Mouse (Mus musculus): ENCODE results near the gene Zdhhc18. TPM values are rescaled to one million over a fixed set of nuclear protein-coding genes. Genes with fewer than 3 reads are reported as not detected.

Zdhhc18 gene
- polyA plus RNA-seq, 1 experiment from 2014 or later = 7.1 TPM

GRCm38 (mm10) chr4:133599116-133599515 lies 50.8 kb downstream of the Zdhhc18 start:
- H3K4me2 ChIP-seq (ENCODE audit: low read length) = peak overlapping the region; percentile 63
- no peak for TF ChIP-seq CTCF (IDR thresholded peaks at IDR 0.05; ENCODE audit: low read depth)
- 0 out of 2 replicates have a peak, but pooled peaks cover 7% of the 10 kb centered on the region for H3K4me1 ChIP-seq (replicated peaks; ENCODE audit: insufficient read depth, low read length)
- H3K9me3 ChIP-seq (replicated peaks; ENCODE audit: low read length) = no peaks in the 10 kb centered on the region
- ATAC-seq (replicated peaks; ENCODE audit: low FRiP score, low read depth) (no peak), DNase-seq (ENCODE audit: low spot score) (no peak)
- H3K9ac ChIP-seq (ENCODE audit: low read depth, low read length) = peak overlapping the region; percentile 45
- peaks cover 6% of the 10 kb centered on the region; the same call in 1 of the 2 replicates for H3K27me3 ChIP-seq (ENCODE audit: insufficient read depth, low read length)
- WGBS = 17% methylated on average over 7 of the region's 7 CpGs
- H3K4me3 ChIP-seq (replicated peaks; ENCODE audit: low read depth, low read length) = peak overlapping the region; percentile 36
- H3K36me3 ChIP-seq (ENCODE audit: insufficient read depth, low read length) = peaks cover 6% of the 10 kb centered on the region; the same call in 1 of the 2 replicates
- H3K27ac ChIP-seq = peak overlapping the region; percentile 1

- no peak overlapping the region for H3K9ac ChIP-seq (ENCODE audit: low read depth, low read length)
- 0 out of 2 replicates have a peak, but pooled peaks cover 7% of the 10 kb centered on the region for H3K4me1 ChIP-seq (replicated peaks; ENCODE audit: insufficient read depth, low read length)
- no peak for ATAC-seq (replicated peaks; ENCODE audit: low FRiP score, low read depth)
- peak overlapping the region; percentile 1 for H3K27ac ChIP-seq
- H3K4me3 ChIP-seq (replicated peaks; ENCODE audit: low read depth, low read length) = no peak overlapping the region
- H3K4me2 ChIP-seq (ENCODE audit: low read length) = no peak overlapping the region
- H3K9me3 ChIP-seq (replicated peaks; ENCODE audit: low read length) = no peaks in the 10 kb centered on the region
- H3K36me3 ChIP-seq (ENCODE audit: insufficient read depth, low read length) = 0 out of 2 replicates have a peak, but pooled peaks cover under 1% of the 10 kb centered on the region
- 22% methylated on average over 4 of the region's 4 CpGs for WGBS
- peaks cover 6% of the 10 kb centered on the region; the same call in 1 of the 2 replicates for H3K27me3 ChIP-seq (ENCODE audit: insufficient read depth, low read length)
- TF ChIP-seq CTCF (IDR thresholded peaks at IDR 0.05; ENCODE audit: low read depth) = no peak
- DNase-seq (ENCODE audit: low spot score) = peak; percentile 21
Observed at GRCm38 (mm10) chr4:133598616-133599015, 51.3 kb downstream of the Zdhhc18 start.

GRCm38 (mm10) chr4:133596084-133596483 lies 53.9 kb downstream of the Zdhhc18 start:
- no peak overlapping the region for H3K27ac ChIP-seq
- peaks cover 6% of the 10 kb centered on the region; the same call in 1 of the 2 replicates for H3K27me3 ChIP-seq (ENCODE audit: insufficient read depth, low read length)
- H3K9ac ChIP-seq (ENCODE audit: low read depth, low read length) = no peak overlapping the region
- peaks cover 7% of the 10 kb centered on the region; the same call in 1 of the 2 replicates for H3K36me3 ChIP-seq (ENCODE audit: insufficient read depth, low read length)
- 81% methylated on average over 6 of the region's 6 CpGs for WGBS
- no peak for TF ChIP-seq CTCF (IDR thresholded peaks at IDR 0.05; ENCODE audit: low read depth)
- H3K4me3 ChIP-seq (replicated peaks; ENCODE audit: low read depth, low read length) = no peak overlapping the region
- no peak for ATAC-seq (replicated peaks; ENCODE audit: low FRiP score, low read depth)
- no peak for DNase-seq (ENCODE audit: low spot score)
- H3K4me2 ChIP-seq (ENCODE audit: low read length) = no peak overlapping the region
- no peaks in the 10 kb centered on the region for H3K9me3 ChIP-seq (replicated peaks; ENCODE audit: low read length)
- 0 out of 2 replicates have a peak, but pooled peaks cover 3% of the 10 kb centered on the region for H3K4me1 ChIP-seq (replicated peaks; ENCODE audit: insufficient read depth, low read length)

DNA sequence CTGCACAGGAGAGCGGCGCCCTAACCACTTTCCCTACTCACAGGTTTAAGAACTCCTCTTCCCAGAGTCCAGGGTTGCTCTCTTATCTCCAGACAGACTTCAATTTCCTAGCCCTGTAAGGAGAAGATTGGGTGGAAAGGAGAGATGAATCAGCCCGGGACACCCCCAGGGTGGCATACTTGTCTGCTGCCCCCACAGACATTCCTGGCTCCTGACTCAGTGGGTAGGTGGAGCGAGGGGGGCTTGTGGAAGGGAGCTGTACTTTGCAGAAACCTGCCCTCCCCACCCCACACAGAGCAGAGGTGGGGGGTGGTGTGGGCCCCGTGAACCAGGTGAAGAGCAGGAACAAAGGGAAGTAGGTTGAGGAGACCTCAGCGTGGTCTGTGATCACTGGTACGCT lies 54.4 kb downstream of the Zdhhc18 start:
- no peak overlapping the region for H3K4me3 ChIP-seq (replicated peaks; ENCODE audit: low read depth, low read length)
- H3K27me3 ChIP-seq (ENCODE audit: insufficient read depth, low read length) = peaks cover 6% of the 10 kb centered on the region; the same call in 1 of the 2 replicates
- no peak overlapping the region for H3K9ac ChIP-seq (ENCODE audit: low read depth, low read length)
- ATAC-seq (replicated peaks; ENCODE audit: low FRiP score, low read depth) = no peak
- H3K4me1 ChIP-seq (replicated peaks; ENCODE audit: insufficient read depth, low read length) = 0 out of 2 replicates have a peak, but pooled peaks cover 3% of the 10 kb centered on the region
- H3K9me3 ChIP-seq (replicated peaks; ENCODE audit: low read length) = no peaks in the 10 kb centered on the region
- WGBS = 80% methylated on average over 7 of the region's 7 CpGs
- no peak for TF ChIP-seq CTCF (IDR thresholded peaks at IDR 0.05; ENCODE audit: low read depth)
- DNase-seq (ENCODE audit: low spot score) = no peak
- H3K36me3 ChIP-seq (ENCODE audit: insufficient read depth, low read length) = peaks cover 13% of the 10 kb centered on the region; the same call in 1 of the 2 replicates
- no peak overlapping the region for H3K27ac ChIP-seq
- no peak overlapping the region for H3K4me2 ChIP-seq (ENCODE audit: low read length)

DNA sequence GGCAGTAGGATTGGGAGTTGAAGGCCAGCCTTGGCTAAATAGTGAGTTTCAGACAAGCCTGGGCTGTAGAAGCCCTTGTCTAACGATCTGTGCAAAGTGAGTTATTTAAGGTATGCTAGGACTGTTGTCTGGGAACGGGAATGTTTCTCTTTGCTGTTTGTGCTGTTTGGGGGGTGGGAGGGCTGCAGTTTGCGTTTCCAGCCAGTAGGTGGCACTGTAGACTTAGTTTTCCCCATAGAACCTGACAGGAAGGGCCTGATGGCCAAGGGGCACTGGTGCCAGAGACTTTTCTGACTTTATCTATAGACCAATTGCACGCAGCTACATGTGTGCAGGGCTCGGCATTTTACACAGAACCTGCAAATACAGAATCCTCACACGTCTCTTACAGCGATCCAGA lies 57.4 kb downstream of the Zdhhc18 start:
- H3K4me2 ChIP-seq (ENCODE audit: low read length) = no peak overlapping the region
- H3K4me1 ChIP-seq (replicated peaks; ENCODE audit: insufficient read depth, low read length) = no peaks in the 10 kb centered on the region
- H3K27me3 ChIP-seq (ENCODE audit: insufficient read depth, low read length) = no peaks in the 10 kb centered on the region
- H3K9me3 ChIP-seq (replicated peaks; ENCODE audit: low read length) = no peaks in the 10 kb centered on the region
- ATAC-seq (replicated peaks; ENCODE audit: low FRiP score, low read depth) = no peak; the same call in 1 of the 2 replicates
- WGBS = 30% methylated on average over 7 of the region's 7 CpGs
- peak; percentile 84 for DNase-seq (ENCODE audit: low spot score)
- H3K9ac ChIP-seq (ENCODE audit: low read depth, low read length) = no peak overlapping the region
- peaks cover 39% of the 10 kb centered on the region for H3K36me3 ChIP-seq (ENCODE audit: insufficient read depth, low read length)
- H3K27ac ChIP-seq = no peak overlapping the region
- peak; percentile 97 for TF ChIP-seq CTCF (IDR thresholded peaks at IDR 0.05; ENCODE audit: low read depth)
- no peak overlapping the region for H3K4me3 ChIP-seq (replicated peaks; ENCODE audit: low read depth, low read length)

GRCm38 (mm10) chr4:133584059-133584951 lies 65.6 kb downstream of the Zdhhc18 start, which contains the start of gene Gpn2:
Gpn2 (plus strand) TSS chr4:133584362.
- no peak for TF ChIP-seq CTCF (IDR thresholded peaks at IDR 0.05; ENCODE audit: low read depth)
- H3K4me1 ChIP-seq (replicated peaks; ENCODE audit: insufficient read depth, low read length) = peaks cover 12% of the 10 kb centered on the region
- H3K9ac ChIP-seq (ENCODE audit: low read depth, low read length) = peak within 1 kb of the TSS; percentile 77
- H3K27ac ChIP-seq = peak within 1 kb of the TSS; percentile 85
- 2% methylated on average over 65 of the region's 65 CpGs for WGBS
- H3K9me3 ChIP-seq (replicated peaks; ENCODE audit: low read length) = no peaks in the 10 kb centered on the region
- peak within 1 kb of the TSS; percentile 74 for H3K4me3 ChIP-seq (replicated peaks; ENCODE audit: low read depth, low read length)
- H3K36me3 ChIP-seq (ENCODE audit: insufficient read depth, low read length) = peaks cover 37% of the 10 kb centered on the region
- H3K4me2 ChIP-seq (ENCODE audit: low read length) = peak within 1 kb of the TSS; percentile 99
- peak; percentile 93 for DNase-seq (ENCODE audit: low spot score)
- peak; percentile 89 for ATAC-seq (replicated peaks; ENCODE audit: low FRiP score, low read depth)
- H3K27me3 ChIP-seq (ENCODE audit: insufficient read depth, low read length) = no peaks in the 10 kb centered on the region
